8 mouse cellular contexts compared by ENCODE assay signal in genomic region chr5:21168689-21169345, GRCm38 (mm10). TPM values are rescaled to one million over a fixed set of nuclear protein-coding genes. Genes with fewer than 3 reads are reported as not detected.
A peak's percentile ranks its signal among the peaks of the same experiment; 100 is the strongest.
DNase-seq lines count a peak whose midpoint lies in the region; ATAC-seq and TF ChIP-seq lines count a peak whose summit lies in the region.
"Had no signal": no experiment of that assay in that cellular context is flagged by ENCODE, and none has a peak within 500 bp of the region (broad histone marks: within the 10 kb centered on the region; RNA-seq: fewer than 3 reads in every experiment).

No protein-coding gene starts in this region.

- H3K4me1 ChIP-seq in kidney, postnatal 0 days (replicated peaks; ENCODE audit: insufficient read depth, low read length), result peaks cover 6% of the 10 kb centered on the region; the same call in 1 of the 2 replicates
- H3K4me1 ChIP-seq in forebrain, postnatal 0 days (ENCODE audit: insufficient read depth), result 0 out of 2 replicates have a peak, but pooled peaks cover 4% of the 10 kb centered on the region
- H3K4me1 ChIP-seq: liver, embryonic 15.5 days had no signal

- no peaks in the 10 kb centered on the region for H3K9me3 ChIP-seq in kidney, postnatal 0 days (replicated peaks; ENCODE audit: low read length)
- H3K9me3 ChIP-seq in forebrain, postnatal 0 days (ENCODE audit: low read length), result no peaks in the 10 kb centered on the region
- H3K9me3 ChIP-seq: liver, embryonic 15.5 days had no signal

- no peak overlapping the region for H3K9ac ChIP-seq in kidney, postnatal 0 days (ENCODE audit: low read depth, low read length)
- no peak overlapping the region for H3K9ac ChIP-seq in forebrain, postnatal 0 days
- H3K9ac ChIP-seq: liver, embryonic 15.5 days had no signal

- H3K27ac ChIP-seq in kidney, postnatal 0 days, result no peak overlapping the region
- peak overlapping the region; percentile 63 for H3K27ac ChIP-seq in forebrain, postnatal 0 days (ENCODE audit: low read depth, low read length)
- H3K27ac ChIP-seq: liver, embryonic 15.5 days had no signal

- DNase-seq in kidney, postnatal 0 days (ENCODE audit: low spot score), result peak; percentile 65
- no peak for DNase-seq in kidney, adult 18-20 months
- DNase-seq in adrenal gland, postnatal 36 days, result peak; percentile 25 to 49
- DNase-seq in forebrain, postnatal 0 days, result peak; percentile 80
- peak; percentile 41 to 58 for DNase-seq in layer of hippocampus, postnatal 10 days (ENCODE audit: low spot score in 2 of 2)
- DNase-seq in c-Kit-positive CD71-positive TER-119-positive erythroid progenitor cells, embryonic 14.5 days (ENCODE audit: low spot score), result no peak
- DNase-seq in thymus, postnatal 14 days, result no peak

- no peak for TF ChIP-seq CTCF in kidney, postnatal 0 days (IDR thresholded peaks at IDR 0.05; ENCODE audit: low read depth)
- TF ChIP-seq CTCF in forebrain, postnatal 0 days (IDR thresholded peaks at IDR 0.05; ENCODE audit: low read depth), result no peak

- 66% methylated on average over 8 of the region's 8 CpGs for WGBS in kidney, postnatal 0 days
- 21% methylated on average over 8 of the region's 8 CpGs for WGBS in forebrain, postnatal 0 days

- no peak for ATAC-seq in kidney, postnatal 0 days (replicated peaks; ENCODE audit: low FRiP score, low read depth)
- peak; percentile 88 for ATAC-seq in forebrain, postnatal 0 days

- H3K27me3 ChIP-seq in kidney, postnatal 0 days (ENCODE audit: insufficient read depth, low read length), result no peaks in the 10 kb centered on the region
- H3K27me3 ChIP-seq in forebrain, postnatal 0 days (ENCODE audit: insufficient read depth, low read length), result no peaks in the 10 kb centered on the region
- H3K27me3 ChIP-seq: liver, embryonic 15.5 days had no signal

- no peaks in the 10 kb centered on the region for H3K36me3 ChIP-seq in kidney, postnatal 0 days (ENCODE audit: insufficient read depth, low read length)
- no peaks in the 10 kb centered on the region for H3K36me3 ChIP-seq in forebrain, postnatal 0 days (ENCODE audit: insufficient read depth)
- H3K36me3 ChIP-seq: liver, embryonic 15.5 days had no signal

- H3K4me3 ChIP-seq in kidney, postnatal 0 days (replicated peaks; ENCODE audit: low read depth, low read length), result no peak overlapping the region
- no peak overlapping the region for H3K4me3 ChIP-seq in forebrain, postnatal 0 days (ENCODE audit: low read depth, low read length)
- H3K4me3 ChIP-seq: liver, embryonic 15.5 days had no signal

- no peak overlapping the region for H3K4me2 ChIP-seq in kidney, postnatal 0 days (ENCODE audit: low read length)
- H3K4me2 ChIP-seq in forebrain, postnatal 0 days (ENCODE audit: low read depth), result no peak overlapping the region
- H3K4me2 ChIP-seq: liver, embryonic 15.5 days had no signal

RNA-seq across cellular contexts. Expression of gene Gsap, which starts 17.2 kb away (rescaled TPM):
- polyA plus RNA-seq in kidney, postnatal 0 days (2015; fragmentation: Nextera tagmentation; extraction: Ambion mirVana), result 1.8 and 2.0 TPM in 2 replicates
- 1 to 10 TPM; 4.4 TPM for total RNA-seq in adrenal gland, postnatal 36 days (2021)
- total RNA-seq in forebrain, postnatal 0 days (2014; rRNA removed), result 9.4 TPM in 2 replicates
- polyA plus RNA-seq in forebrain, postnatal 0 days (2015; fragmentation: Nextera tagmentation; extraction: Ambion mirVana), result 4.9 and 7.7 TPM in 2 replicates
- 10 to 100 TPM; 11.6 to 13.0 TPM for total RNA-seq in layer of hippocampus, postnatal 10 days (2021)

Comparison
In these comparisons a context has a peak if more than half of its experiments do, and no peak if none do; other contexts are left out.
1. DNase-seq: peak in kidney, postnatal 0 days (single experiment), adrenal gland, postnatal 36 days (2 of 2), forebrain, postnatal 0 days (single experiment) and layer of hippocampus, postnatal 10 days (2 of 2); none in kidney, adult 18-20 months (single experiment), c-Kit-positive CD71-positive TER-119-positive erythroid progenitor cells, embryonic 14.5 days (single experiment) and thymus, postnatal 14 days (single experiment).